Mouse (Mus musculus) lung, postnatal 0 days (tissue): ENCODE data around the gene Phf12.

Source experiments
- CTCF ChIP-seq: IDR thresholded peaks from 2 replicates; pipeline ENCODE4 v1.5.1; 2016; ENCODE audit warnings: antibody characterized with exemption, mild to moderate bottlenecking
- EP300 ChIP-seq: IDR thresholded peaks from 2 replicates; pipeline ENCODE4 v1.6.1; 2016; ENCODE audit warnings: antibody characterized with exemption, mild to moderate bottlenecking, control low read depth

GRCm38 (mm10) chr11:78059833-78060757 lies 77.5 kb downstream of the Phf12 start:
- TF ChIP-seq CTCF: peak; percentile 97
- TF ChIP-seq EP300: no peak
